Mouse (Mus musculus) MEL (cell line): Measurements from ENCODE around the gene Eif4h.

Experiments used
- CHD2 ChIP-seq: IDR thresholded peaks from 2 replicates; pipeline ENCODE4 v1.6.1; 2011; ENCODE audit warnings: low read length, improper control_type of control experiment
- CTCF ChIP-seq, 3 experiments: IDR thresholded peaks in 2 of 3; conservative IDR thresholded peaks in 1 of 3; 2 replicates each; pipeline ENCODE4 v1.5.1; 2011 to 2012; ENCODE audit warnings: low read length in 3 of 3, low read depth in 2 of 3, mild to moderate bottlenecking in 2 of 3, improper control_type of control experiment in 1 of 3, inconsistent platforms in 1 of 3, mixed read lengths in 1 of 3, moderate library complexity in 1 of 3; ENCODE audit not compliant: control insufficient read depth in 1 of 3, insufficient read depth in 1 of 3, poor library complexity in 1 of 3, severe bottlenecking in 1 of 3
- GABPA ChIP-seq: IDR thresholded peaks from 2 replicates; pipeline ENCODE4 v1.6.1; 2012; ENCODE audit warnings: low read depth, mild to moderate bottlenecking, inconsistent platforms, low read length, improper control_type of control experiment, moderate library complexity
- GATA1 ChIP-seq: IDR thresholded peaks from 2 replicates; pipeline ENCODE4 v1.6.1; 2011; ENCODE audit warnings: low read depth, low read length, improper control_type of control experiment
- MAFK ChIP-seq: IDR thresholded peaks from 2 replicates; pipeline ENCODE4 v1.6.1; 2011; ENCODE audit warnings: low read depth, mild to moderate bottlenecking, low read length, improper control_type of control experiment, borderline replicate concordance
- MAX ChIP-seq: IDR thresholded peaks from 2 replicates; pipeline ENCODE4 v1.6.1; 2011; ENCODE audit warnings: low read length, improper control_type of control experiment
- MEF2A ChIP-seq: IDR thresholded peaks from 2 replicates; pipeline ENCODE4 v1.6.1; 2014; ENCODE audit warnings: low read depth, mild to moderate bottlenecking, inconsistent platforms, low read length, improper control_type of control experiment; ENCODE audit not compliant: poor library complexity, insufficient replicate concordance, severe bottlenecking; ENCODE audit errors: extremely low read depth
- NRF1 ChIP-seq: IDR thresholded peaks from 2 replicates; pipeline ENCODE4 v1.6.1; 2014; ENCODE audit warnings: low read depth, mild to moderate bottlenecking, inconsistent platforms, low read length, improper control_type of control experiment, moderate library complexity; ENCODE audit not compliant: poor library complexity, insufficient read depth, severe bottlenecking
- TAL1 ChIP-seq: IDR thresholded peaks from 2 replicates; pipeline ENCODE4 v1.6.1; 2012; ENCODE audit warnings: mild to moderate bottlenecking, inconsistent platforms, low read length, moderate library complexity, mixed read lengths
- USF1 ChIP-seq: IDR thresholded peaks from 2 replicates; pipeline ENCODE4 v1.6.1; 2014; ENCODE audit warnings: low read depth, mild to moderate bottlenecking, inconsistent platforms, low read length, improper control_type of control experiment, moderate library complexity
- USF2 ChIP-seq, 2 experiments: IDR thresholded peaks; 2 replicates each; pipeline ENCODE4 v1.6.1; 2011 to 2012; ENCODE audit warnings: improper control_type of control experiment in 2 of 2, low read length in 2 of 2, borderline replicate concordance in 1 of 2, inconsistent platforms in 1 of 2, low read depth in 1 of 2, mild to moderate bottlenecking in 1 of 2; ENCODE audit not compliant: insufficient read depth in 1 of 2
- ZKSCAN1 ChIP-seq: IDR thresholded peaks from 2 replicates; pipeline ENCODE4 v1.6.1; 2012; ENCODE audit warnings: low read depth, mild to moderate bottlenecking, inconsistent platforms, low read length, improper control_type of control experiment, moderate library complexity

GRCm38 (mm10) chr5:134629508-134629907 lies 9.8 kb downstream of the Eif4h start:
- TF ChIP-seq CTCF (IDR thresholded peaks at IDR 0.05 in 2 of 3, conservative IDR thresholded peaks at IDR 0.05 in 1 of 3; ENCODE audit: control insufficient read depth in 1 of 3, insufficient read depth in 1 of 3, low read depth in 2 of 3, low read length in 3 of 3, poor library complexity in 1 of 3, severe bottlenecking in 1 of 3) = no peak
- no peak for TF ChIP-seq CHD2
- TF ChIP-seq MAX = no peak
- no peak for TF ChIP-seq GATA1
- TF ChIP-seq MEF2A = no peak
- no peak for TF ChIP-seq GABPA
- no peak for TF ChIP-seq USF1
- TF ChIP-seq NRF1 = no peak
- TF ChIP-seq USF2 (IDR thresholded peaks at IDR 0.05; ENCODE audit: borderline replicate concordance in 1 of 2, insufficient read depth in 1 of 2, low read depth in 1 of 2, low read length in 2 of 2) = no peak
- no peak for TF ChIP-seq ZKSCAN1
- TF ChIP-seq MAFK = no peak
- no peak for TF ChIP-seq TAL1
